Mouse (Mus musculus) splenic B cell, adult 2 months (primary cell): ENCODE results near the gene Clmn.
A peak's percentile ranks its signal among the peaks of the same experiment; 100 is the strongest.
"Not testable (repeated sequence)": the region's sequence is repeated elsewhere in the genome, so short reads cannot be mapped to it uniquely, and the experiment has no call there.

Source experiments
- DNase-seq: peaks from one replicate; pipeline ENCODE4 v3.0.0-alpha.2; 2011; ENCODE audit warnings: low read depth, low spot score
- H3K27me3 ChIP-seq: 2 replicates; pipeline ENCODE4 v1.6.1; 2012; ENCODE audit warnings: mild to moderate bottlenecking, low read length, moderate library complexity, mixed read lengths; ENCODE audit not compliant: control insufficient read depth, poor library complexity, insufficient read depth, severe bottlenecking
- H3K36me3 ChIP-seq: 2 replicates; pipeline ENCODE4 v1.6.1; 2012; ENCODE audit warnings: mild to moderate bottlenecking, low read length, moderate library complexity, mixed read lengths; ENCODE audit not compliant: control insufficient read depth, poor library complexity, insufficient read depth, severe bottlenecking

Clmn gene

DNA sequence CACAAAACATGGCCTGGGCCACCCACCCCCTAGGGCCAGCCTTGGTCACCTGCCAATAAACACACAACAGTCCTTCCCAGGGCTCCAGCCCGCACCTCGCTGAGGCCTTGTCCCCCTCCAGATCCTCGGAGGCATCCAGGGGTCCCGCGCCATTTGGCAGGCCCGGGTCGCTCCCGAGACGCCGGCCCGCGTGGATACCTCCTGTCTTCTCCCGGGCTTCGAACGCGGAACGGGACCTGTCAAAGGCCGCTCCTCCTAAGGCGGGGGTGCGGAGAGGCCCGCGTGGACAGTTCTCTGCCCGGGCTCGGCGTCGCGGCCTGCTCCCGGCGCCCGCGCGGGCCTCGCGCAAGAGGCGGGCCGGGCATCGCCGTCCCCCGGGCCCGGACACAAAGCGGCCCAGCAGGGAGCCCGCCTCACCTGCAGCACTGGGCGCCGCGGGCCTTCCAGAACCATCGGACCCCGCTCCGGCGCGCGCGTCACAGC lies 113.5 kb downstream of the Clmn start:
- Histone ChIP-seq H3K27me3 (no peaks in the 10 kb centered on the region), H3K36me3 (no peaks in the 10 kb centered on the region)
- DNase-seq, result no peak

DNA sequence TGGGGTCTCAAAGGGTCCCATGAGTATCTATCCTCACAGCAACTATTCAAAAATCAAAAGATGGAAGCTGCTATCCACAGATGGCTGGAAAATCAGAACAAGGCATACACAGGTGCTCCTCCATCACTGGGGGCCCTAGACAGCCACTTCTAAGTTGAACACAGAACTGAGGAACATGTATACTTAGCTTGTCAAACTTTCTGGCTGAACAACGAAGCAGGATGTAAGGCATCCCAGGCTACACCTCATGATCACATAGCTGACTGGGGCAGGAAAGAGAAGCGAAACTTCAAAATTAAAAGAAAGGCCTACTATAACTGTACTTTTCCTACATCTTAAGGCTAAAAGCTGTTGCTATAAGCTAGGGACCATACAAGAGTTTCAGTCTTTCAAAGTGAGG lies 115.9 kb downstream of the Clmn start:
- peak; percentile 62 for DNase-seq
- Histone ChIP-seq H3K27me3 (no peaks in the 10 kb centered on the region), H3K36me3 (no peaks in the 10 kb centered on the region)

DNA sequence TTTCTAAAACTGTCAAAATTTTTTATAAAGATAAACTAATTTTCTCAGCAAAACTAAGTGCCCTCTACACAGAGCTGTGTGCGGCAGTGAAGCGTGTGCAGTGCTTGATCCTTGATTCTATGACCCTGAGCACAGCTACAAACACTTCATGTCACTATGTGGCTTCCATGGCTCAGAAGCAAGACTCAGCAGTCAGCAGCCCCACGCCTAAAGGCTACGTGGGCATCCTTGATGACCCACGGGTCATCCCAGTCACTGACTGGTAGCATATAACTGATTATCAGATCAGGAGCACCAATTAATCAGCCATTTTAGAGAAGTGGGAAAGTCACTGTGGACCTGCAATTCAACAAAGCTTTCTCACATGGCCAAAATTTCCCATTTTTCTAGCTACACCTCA lies 117.6 kb downstream of the Clmn start:
- Histone ChIP-seq H3K27me3 (no peaks in the 10 kb centered on the region), H3K36me3 (no peaks in the 10 kb centered on the region)
- DNase-seq, result no peak

DNA sequence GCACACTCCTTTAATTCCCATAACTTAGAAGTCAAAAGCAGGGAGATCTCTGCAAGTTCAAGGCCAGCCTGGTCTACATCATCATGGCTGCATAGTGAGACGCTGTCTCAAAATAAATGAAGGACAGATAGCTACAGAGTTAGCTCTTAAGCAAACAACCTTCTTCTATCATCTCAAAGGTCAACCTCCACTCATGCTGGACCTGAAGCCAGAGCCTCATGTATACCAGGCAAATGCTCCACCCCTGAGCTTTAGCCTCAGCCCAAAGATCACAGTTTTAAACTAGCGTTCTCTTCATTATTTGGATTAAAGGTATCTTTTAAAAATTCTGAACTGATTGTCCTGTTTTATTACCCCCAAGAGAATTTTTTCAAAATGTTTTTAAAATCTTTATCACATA lies 118.3 kb downstream of the Clmn start:
- H3K36me3 ChIP-seq, result no peaks in the 10 kb centered on the region
- H3K27me3 ChIP-seq, result no peaks in the 10 kb centered on the region
- DNase-seq, result no peak

DNA sequence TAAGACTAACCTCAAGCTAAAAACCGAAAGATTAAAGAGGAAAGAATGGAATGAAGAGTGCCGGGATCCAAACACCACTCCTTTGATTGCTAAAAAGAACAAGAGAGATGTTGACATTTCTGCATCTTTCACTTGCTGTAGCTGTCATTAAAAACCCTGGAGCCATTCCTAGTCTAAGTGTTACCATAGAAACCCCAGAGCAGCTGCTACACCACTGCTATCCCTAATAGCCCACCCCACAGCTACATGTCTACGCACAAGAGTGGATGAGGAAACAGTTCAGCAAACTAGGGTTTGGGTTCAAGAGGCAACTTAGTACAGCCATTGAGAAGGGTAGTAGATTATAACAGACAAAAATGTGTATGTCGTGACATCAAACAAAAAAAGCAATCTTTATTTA lies 121.2 kb downstream of the Clmn start:
- H3K36me3 ChIP-seq, result no peaks in the 10 kb centered on the region
- H3K27me3 ChIP-seq, result no peaks in the 10 kb centered on the region
- no peak for DNase-seq

DNA sequence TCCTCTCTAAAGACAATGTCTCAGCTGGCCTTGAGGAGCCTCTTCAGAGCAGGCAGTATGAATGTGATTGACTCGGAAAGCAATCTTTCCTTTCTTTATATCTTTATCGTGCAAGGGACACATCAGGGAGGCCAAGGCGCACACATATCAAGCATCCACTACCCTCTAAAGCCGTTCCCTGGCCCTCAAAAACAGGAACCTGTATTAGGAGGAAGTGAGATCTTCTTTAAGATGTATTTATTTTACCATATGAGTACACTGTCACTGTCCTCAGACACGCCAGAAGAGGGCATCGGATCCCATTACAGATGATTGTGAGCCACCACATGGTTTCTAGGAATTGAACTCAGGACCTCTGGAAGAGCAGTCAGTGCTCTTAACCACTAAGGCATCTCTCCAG lies 122.6 kb downstream of the Clmn start:
- Histone ChIP-seq H3K27me3 (no peaks in the 10 kb centered on the region), H3K36me3 (peaks cover 4% of the 10 kb centered on the region; the same call in 1 of the 2 replicates)
- DNase-seq, result peak; percentile 72

DNA sequence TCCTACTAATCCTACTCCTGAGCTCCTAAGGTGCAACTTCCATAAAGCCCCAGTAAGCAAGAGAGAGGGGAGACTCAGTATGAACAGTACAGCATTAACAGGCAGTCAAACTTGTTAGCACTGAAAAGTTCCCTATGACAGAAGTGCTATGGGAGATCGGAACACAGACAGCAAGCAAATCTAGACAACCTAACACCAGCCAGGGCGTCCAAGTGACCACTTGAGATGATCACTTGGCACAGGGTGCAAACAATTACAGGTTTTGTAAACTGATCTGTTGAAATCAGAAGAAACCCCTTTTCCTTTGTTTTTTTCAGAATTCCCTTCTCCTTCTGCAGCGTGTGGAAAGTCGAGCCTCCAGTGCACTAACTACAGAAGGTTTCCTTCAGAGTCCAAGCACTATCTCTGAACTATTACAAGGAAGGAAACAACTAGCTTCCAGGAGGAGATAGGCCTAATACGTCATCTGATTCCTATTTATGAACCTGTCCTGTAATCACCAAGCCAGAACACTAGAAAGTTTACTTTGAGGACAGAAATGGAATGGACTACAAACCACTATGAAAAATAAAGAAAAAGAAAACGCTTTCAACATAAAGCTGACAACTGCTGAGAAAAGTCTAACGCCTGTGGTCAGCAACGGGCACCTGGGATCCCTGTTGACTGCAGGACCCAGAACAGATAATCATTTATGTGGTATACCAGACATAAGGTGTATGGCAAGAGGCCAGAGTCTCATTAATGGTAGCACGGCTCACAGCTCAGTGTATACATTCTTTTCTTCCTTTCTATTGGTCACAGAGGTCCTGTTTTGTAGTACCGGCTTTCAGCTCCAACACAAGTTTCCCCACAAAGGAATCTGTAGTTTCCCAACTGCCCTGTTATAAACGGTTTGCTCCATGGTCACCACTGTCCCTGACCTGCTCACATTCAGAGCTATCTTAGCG lies 123.8 kb downstream of the Clmn start:
- H3K27me3 ChIP-seq, result no peaks in the 10 kb centered on the region
- H3K36me3 ChIP-seq, result peaks cover 4% of the 10 kb centered on the region; the same call in 1 of the 2 replicates
- no peak for DNase-seq

DNA sequence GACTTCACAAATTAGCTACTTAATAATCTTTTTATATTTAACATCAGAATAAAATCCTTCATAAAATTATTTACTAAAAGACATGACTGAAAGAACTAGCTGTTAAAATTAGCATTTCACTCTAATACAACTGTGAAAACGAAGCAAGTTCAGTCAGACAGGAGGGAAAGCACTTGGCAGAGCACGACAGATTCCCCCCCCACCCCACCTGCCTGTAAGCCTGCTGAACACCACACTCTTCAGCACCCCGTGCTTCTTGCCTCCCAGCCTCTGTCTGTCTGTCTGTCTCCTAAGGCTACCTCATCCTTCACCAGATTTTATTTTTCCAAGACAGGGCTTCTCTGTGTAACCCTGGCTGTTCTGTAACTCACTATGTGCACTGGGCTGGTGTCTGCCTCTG lies 125.9 kb downstream of the Clmn start:
- peaks cover 4% of the 10 kb centered on the region; the same call in 1 of the 2 replicates for H3K36me3 ChIP-seq
- no peaks in the 10 kb centered on the region for H3K27me3 ChIP-seq
- DNase-seq, result no peak

DNA sequence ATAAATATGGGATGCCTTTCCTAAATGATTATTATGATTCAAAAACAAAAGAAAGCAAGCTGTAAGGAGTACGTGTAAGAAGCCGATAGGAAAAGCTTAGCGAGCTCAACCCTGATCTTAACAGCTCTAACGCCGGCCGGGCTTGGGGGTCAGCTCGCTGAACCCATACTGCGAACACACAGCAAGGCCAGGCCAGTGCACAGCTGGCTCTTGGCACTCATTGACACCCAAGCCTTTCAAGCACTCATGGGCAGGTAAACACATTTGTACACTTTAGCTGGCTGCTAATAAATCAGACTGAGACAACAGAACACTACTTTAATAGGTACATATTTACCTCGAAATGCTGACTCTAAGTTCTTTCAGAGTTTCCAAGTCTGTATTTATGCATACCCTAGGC lies 126.4 kb downstream of the Clmn start:
- Histone ChIP-seq H3K27me3 (no peaks in the 10 kb centered on the region), H3K36me3 (peaks cover 4% of the 10 kb centered on the region; the same call in 1 of the 2 replicates)
- DNase-seq, result no peak

DNA sequence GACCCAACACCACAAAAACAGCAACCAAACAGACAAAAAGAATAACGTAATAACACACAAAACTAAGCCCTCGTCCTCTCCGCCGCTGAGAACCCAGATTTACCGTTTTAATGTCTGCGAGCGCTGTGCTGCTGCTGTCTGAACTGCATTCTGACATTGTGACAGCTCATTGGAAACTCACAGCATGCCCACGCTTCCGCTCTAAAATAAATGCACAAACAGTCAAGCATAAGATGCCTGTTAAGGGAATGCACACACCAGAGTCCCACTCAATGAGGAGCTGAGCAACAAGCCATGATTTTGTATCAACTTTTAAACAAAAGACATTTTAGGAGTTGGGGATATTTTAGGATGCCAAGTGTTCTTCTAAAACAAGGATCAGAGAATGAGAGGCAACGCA lies 127.2 kb downstream of the Clmn start:
- H3K36me3 ChIP-seq, result peaks cover 4% of the 10 kb centered on the region; the same call in 1 of the 2 replicates
- DNase-seq, result no peak
- no peaks in the 10 kb centered on the region for H3K27me3 ChIP-seq

DNA sequence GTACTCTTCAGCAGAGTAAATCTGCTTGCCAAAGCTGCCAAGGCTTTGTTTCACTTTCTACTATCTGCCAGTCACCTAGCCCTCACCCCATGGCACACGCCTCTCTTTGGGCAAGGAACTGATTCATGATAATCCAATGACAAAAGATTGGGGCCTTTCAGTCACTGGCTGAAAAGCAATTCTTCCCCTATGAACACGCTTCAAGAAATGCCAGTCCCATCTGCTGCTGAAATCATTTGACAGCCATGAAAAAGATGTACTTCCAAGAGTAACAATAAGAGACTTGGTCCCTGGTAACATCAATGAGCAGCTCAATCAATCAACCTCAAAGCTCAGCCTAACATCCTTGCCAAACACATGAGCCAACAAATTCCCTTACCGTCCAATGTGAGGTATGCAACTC lies 128.9 kb downstream of the Clmn start:
- Histone ChIP-seq H3K27me3 (no peaks in the 10 kb centered on the region), H3K36me3 (peaks cover 4% of the 10 kb centered on the region; the same call in 1 of the 2 replicates)
- no peak for DNase-seq

DNA sequence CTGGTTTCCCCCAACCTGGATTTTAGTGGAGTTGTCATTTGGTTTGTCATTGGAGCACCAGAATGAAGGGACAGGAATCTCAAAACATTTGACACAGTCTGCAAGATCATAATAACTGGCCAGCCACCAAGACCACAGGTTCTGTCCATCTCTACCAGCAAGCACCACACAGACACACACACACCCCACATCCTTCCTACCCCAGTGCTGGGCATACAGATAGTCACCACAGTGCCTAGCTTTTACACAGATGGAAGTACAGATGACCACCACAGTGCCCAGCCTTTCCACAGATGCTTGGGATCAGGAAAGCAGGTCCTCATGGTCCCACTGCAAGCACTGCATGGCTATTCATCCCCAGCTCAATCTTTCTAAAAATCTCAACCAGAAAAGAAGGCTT lies 131.7 kb downstream of the Clmn start:
- DNase-seq, result no peak
- Histone ChIP-seq H3K27me3 (no peaks in the 10 kb centered on the region), H3K36me3 (peaks cover 9% of the 10 kb centered on the region; the same call in 1 of the 2 replicates)

DNA sequence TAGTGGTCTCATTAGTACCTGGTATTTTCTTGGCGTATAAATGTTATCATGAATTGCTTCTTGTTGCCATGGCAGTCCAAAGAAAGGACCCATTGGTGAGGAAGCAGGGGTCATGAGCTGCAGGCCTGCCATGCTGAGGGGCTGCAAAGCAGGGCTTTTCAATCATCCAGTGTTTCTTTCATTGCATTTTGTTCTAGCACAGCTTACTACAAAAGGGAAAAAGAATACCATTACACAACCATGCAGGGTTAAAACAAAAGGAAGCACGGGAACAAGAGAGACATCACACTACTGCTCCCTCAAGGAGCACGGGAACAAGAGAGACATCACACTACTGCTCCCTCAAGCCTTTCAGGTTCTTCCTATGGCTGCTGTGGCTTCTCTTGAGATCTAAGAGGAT lies 133.1 kb downstream of the Clmn start:
- no peak for DNase-seq
- Histone ChIP-seq H3K27me3 (no peaks in the 10 kb centered on the region), H3K36me3 (0 out of 2 replicates have a peak, but pooled peaks cover 4% of the 10 kb centered on the region)

DNA sequence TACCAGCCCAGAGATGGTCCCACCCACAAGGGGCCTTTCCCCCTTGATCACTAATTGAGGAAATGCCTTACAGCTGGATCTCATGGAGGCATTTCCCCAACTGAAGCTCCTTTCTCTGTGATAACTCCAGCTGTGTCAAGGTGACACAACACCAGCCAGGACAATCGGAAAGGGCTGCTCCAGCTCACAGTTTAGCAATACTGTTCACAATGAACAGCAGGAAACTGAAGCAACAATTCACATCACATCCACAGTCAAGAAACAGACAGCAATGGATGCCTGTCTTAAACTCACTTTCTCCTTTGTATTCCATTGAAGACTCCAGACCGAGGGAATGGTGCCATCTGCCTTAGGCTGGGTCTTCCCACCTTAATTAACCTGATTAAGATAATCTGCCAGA lies 138.4 kb downstream of the Clmn start:
- H3K27me3 ChIP-seq, DNase-seq: not testable (repeated sequence)
- H3K36me3 ChIP-seq, result peaks cover 10% of the 10 kb centered on the region; the same call in 1 of the 2 replicates

DNA sequence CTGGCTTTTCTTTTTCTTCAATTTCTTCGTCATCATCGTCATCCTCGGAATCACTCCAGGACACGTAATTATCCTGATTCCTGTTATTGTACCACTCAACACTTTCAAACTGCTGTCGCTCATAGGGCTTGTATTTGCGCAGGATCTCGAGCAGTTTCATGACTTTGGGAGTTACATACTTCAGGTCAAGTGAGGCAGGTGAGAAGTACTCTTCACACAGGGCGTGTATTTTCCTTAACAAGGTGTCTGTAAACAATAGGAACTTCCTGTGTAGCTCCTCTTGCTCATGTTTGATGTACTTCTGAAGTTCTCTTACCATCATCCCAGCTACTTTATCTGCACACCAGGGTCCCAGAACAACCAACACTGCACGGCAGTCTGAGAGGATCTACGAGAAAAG lies 142.8 kb downstream of the Clmn start:
- Histone ChIP-seq H3K27me3 (no peaks in the 10 kb centered on the region), H3K36me3 (peaks cover 9% of the 10 kb centered on the region; the same call in 1 of the 2 replicates)
- no peak for DNase-seq
